Mouse (Mus musculus): ENCODE results near the gene Brat1. TPM values are rescaled to one million over a fixed set of nuclear protein-coding genes. Genes with fewer than 3 reads are reported as not detected.

Brat1 gene
- total RNA-seq, 2 experiments from 2014 or later: 20.5 to 22.4 TPM

Other genes with a start within 250 kb of the Brat1 start
- 10 to 100 TPM; 17.0 to 17.3 TPM for gene Chst12, start 199.5 kb upstream of the Brat1 start, total RNA-seq (2021)
- gene Grifin, start 139.9 kb upstream of the Brat1 start, total RNA-seq (2021): not detected
- 10 to 100 TPM; 19.3 to 21.1 TPM for gene Lfng, start 97.7 kb upstream of the Brat1 start, total RNA-seq (2021)
- 100 to 1,000 TPM; 272 to 289 TPM for gene Ttyh3, start 56.0 kb upstream of the Brat1 start, total RNA-seq (2021)
- 10 to 100 TPM; 43.4 to 50.4 TPM for gene Iqce, start 2.6 kb upstream of the Brat1 start, total RNA-seq (2021)
- gene Amz1, start 19.1 kb downstream of the Brat1 start, total RNA-seq (2021): 10 to 100 TPM; 16.0 to 18.0 TPM
- 10 to 100 TPM; 72.1 to 76.6 TPM for gene Gna12, start 125.4 kb downstream of the Brat1 start, total RNA-seq (2021)

Measured in left cerebral cortex, postnatal 25 days (tissue).